Comparison of ENCODE assay signal across 8 mouse cellular contexts in genomic region chr9:121403157-121403671, GRCm38 (mm10).
DNase-seq lines count a peak whose midpoint lies in the region; ATAC-seq and TF ChIP-seq lines count a peak whose summit lies in the region.

No protein-coding gene starts in this region.

- no peaks in the 10 kb centered on the region for H3K36me3 ChIP-seq in lung, embryonic 14.5 days (ENCODE audit: insufficient read depth)
- no peaks in the 10 kb centered on the region for H3K36me3 ChIP-seq in stomach, embryonic 15.5 days

- no peaks in the 10 kb centered on the region for H3K9me3 ChIP-seq in lung, embryonic 14.5 days (ENCODE audit: low read depth, low read length)
- no peaks in the 10 kb centered on the region for H3K9me3 ChIP-seq in stomach, embryonic 15.5 days

- peak overlapping the region; percentile 22 for H3K4me3 ChIP-seq in lung, embryonic 14.5 days (ENCODE audit: low read depth, low read length)
- H3K4me3 ChIP-seq in lung, adult 2 months (replicated peaks; ENCODE audit: extremely low read depth, low read depth, low read length), result no peak overlapping the region
- peak overlapping the region; percentile 28 for H3K4me3 ChIP-seq in stomach, embryonic 15.5 days (replicated peaks)

- no peak for TF ChIP-seq CTCF in lung, embryonic 14.5 days (IDR thresholded peaks at IDR 0.05; ENCODE audit: low read depth)
- TF ChIP-seq CTCF in lung, adult 2 months (IDR thresholded peaks at IDR 0.05; ENCODE audit: insufficient read depth, low read length), result no peak

- peak overlapping the region; percentile 46; the same call in 1 of the 2 replicates for H3K27ac ChIP-seq in lung, embryonic 14.5 days (ENCODE audit: low read depth)
- H3K27ac ChIP-seq in stomach, embryonic 15.5 days, result no peak overlapping the region

- TF ChIP-seq POLR2A in lung, adult 2 months (IDR thresholded peaks at IDR 0.05; ENCODE audit: borderline replicate concordance, extremely low read depth, low read depth, low read length), result no peak

- H3K4me1 ChIP-seq in lung, embryonic 14.5 days (ENCODE audit: insufficient read depth), result peaks cover 5% of the 10 kb centered on the region; the same call in 1 of the 2 replicates
- H3K4me1 ChIP-seq in lung, adult 2 months (ENCODE audit: control insufficient read depth, insufficient read depth, low read length), result peaks cover 7% of the 10 kb centered on the region
- peaks cover 9% of the 10 kb centered on the region; the same call in 1 of the 2 replicates for H3K4me1 ChIP-seq in stomach, embryonic 15.5 days

- DNase-seq in lung, embryonic 14.5 days, result peak; percentile 93
- no peak for DNase-seq in lung, adult 2 months
- peak; percentile 64 for DNase-seq in embryo, embryonic 11.5 days (ENCODE audit: low read depth, low spot score)
- DNase-seq in heart, postnatal 10 days, result peak; percentile 61 to 71
- DNase-seq in layer of hippocampus, postnatal 14 days (ENCODE audit: low spot score in 2 of 2), result peak; percentile 84 to 93
- peak; percentile 74 to 87 for DNase-seq in lung, postnatal 4 days

- peak overlapping the region; percentile 60 for H3K4me2 ChIP-seq in lung, embryonic 14.5 days
- H3K4me2 ChIP-seq in stomach, embryonic 15.5 days, result peak overlapping the region; percentile 48

- H3K27me3 ChIP-seq in lung, embryonic 14.5 days (ENCODE audit: insufficient read depth, low read length), result no peaks in the 10 kb centered on the region
- no peaks in the 10 kb centered on the region for H3K27me3 ChIP-seq in stomach, embryonic 15.5 days (replicated peaks)

- peak overlapping the region; percentile 33; the same call in 1 of the 2 replicates for H3K9ac ChIP-seq in lung, embryonic 14.5 days
- no peak overlapping the region for H3K9ac ChIP-seq in stomach, embryonic 15.5 days

- peak; percentile 94 for ATAC-seq in lung, embryonic 14.5 days (ENCODE audit: insufficient read depth)
- ATAC-seq in stomach, embryonic 15.5 days (ENCODE audit: insufficient read depth, low FRiP score, low read depth), result peak; percentile 85
- ATAC-seq in erythroblast, adult 5-6 weeks (replicated peaks; ENCODE audit: low FRiP score, poor library complexity, severe bottlenecking), result no peak

- intact Hi-C loops in heart, postnatal 10 days (cut with DNase I), result no loop called here

- 17% methylated on average over 16 of the region's 16 CpGs for WGBS in lung, embryonic 14.5 days
- 31% methylated on average over 16 of the region's 16 CpGs for WGBS in lung, adult 2 months
- 23% methylated on average over 16 of the region's 16 CpGs for WGBS in stomach, embryonic 15.5 days
